Mouse (Mus musculus) liver, postnatal 0 days (tissue): ENCODE results near the gene Tfb1m.

Source experiments
- CTCF ChIP-seq: sonication (generic); IDR thresholded peaks from 2 replicates; pipeline ENCODE4 v1.5.1; 2016; ENCODE audit warnings: antibody characterized with exemption, low read depth
- EP300 ChIP-seq: IDR thresholded peaks from 2 replicates; pipeline ENCODE4 v1.6.1; 2016; ENCODE audit warnings: antibody characterized with exemption, low read depth, mild to moderate bottlenecking

DNA sequence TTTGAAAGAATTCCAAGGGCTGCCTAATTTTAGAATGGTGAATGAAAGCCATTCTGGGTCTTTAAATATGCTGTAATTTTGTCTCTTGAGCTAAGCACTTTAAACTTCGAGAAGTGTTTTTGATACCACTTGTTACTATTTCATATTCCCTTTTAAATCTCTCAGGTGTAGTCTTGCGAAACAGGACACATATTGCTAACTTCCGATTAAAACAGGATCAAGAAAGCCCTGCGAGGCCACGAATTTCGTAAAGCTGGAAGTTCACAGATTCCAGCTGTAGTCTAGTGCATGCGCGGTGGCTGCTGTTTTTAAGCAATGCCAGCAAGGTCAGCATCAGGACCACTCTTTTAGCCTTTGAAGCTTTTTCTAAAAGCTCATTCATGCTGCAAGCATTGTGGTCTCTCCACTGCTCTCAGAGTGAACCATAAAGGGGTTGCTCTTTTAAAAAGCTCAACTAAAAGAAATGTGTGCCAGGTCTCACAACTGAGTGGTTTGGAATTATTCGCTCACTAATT, 832 bp upstream of the Tfb1m start:
- TF ChIP-seq CTCF (no peak), EP300 (no peak)
